Mouse (Mus musculus): Measurements from ENCODE around the gene Gm49361. TPM values are rescaled to one million over a fixed set of nuclear protein-coding genes. Genes with fewer than 3 reads are reported as not detected.

Gm49361 gene
- polyA plus RNA-seq, 1 experiment = 4.2 TPM

DNA sequence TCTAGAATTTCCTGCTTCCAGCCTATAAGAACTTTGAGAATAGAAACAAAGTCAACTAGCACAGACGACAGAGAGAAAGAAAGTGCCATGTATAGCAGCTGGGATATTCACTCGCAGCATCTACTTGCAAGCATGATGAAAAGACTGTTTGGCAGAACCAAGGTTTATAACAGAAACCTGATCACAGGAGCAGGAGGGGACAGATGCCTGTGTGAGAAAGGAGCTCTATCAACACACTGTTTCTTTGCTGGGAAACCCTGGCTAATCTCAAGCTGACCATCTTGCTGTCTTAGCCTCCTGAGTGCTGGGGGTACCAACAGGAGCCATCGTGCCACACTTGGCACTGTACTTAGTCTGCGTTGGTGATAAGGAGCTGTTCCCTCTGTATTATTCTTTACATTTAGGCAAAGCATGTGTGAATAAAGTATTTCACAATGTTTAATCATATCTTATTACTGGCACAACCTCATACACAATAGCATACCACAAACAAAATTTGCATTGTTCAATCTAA is 136.0 kb downstream of the Gm49361 start:
- H3K27ac ChIP-seq (ENCODE audit: control insufficient read depth, insufficient read depth, low read depth, low read length) = no peak overlapping the region
- no peaks in the 10 kb centered on the region for H3K27me3 ChIP-seq (ENCODE audit: control insufficient read depth, insufficient read depth, low read length)
- no peak for TF ChIP-seq POLR2A (IDR thresholded peaks at IDR 0.05; ENCODE audit: control insufficient read depth, low read depth, low read length)
- TF ChIP-seq CTCF (IDR thresholded peaks at IDR 0.05; ENCODE audit: control insufficient read depth, insufficient read depth, insufficient replicate concordance, low read depth, low read length) = no peak
- no peak overlapping the region for H3K4me3 ChIP-seq (ENCODE audit: control insufficient read depth, low read depth, low read length)
- H3K36me3 ChIP-seq (ENCODE audit: control insufficient read depth, insufficient read depth, low read length) = no peaks in the 10 kb centered on the region
- no peaks in the 10 kb centered on the region for H3K4me1 ChIP-seq (ENCODE audit: control insufficient read depth, insufficient read depth, low read length)

- Histone ChIP-seq H3K27me3 (ENCODE audit: control insufficient read depth, insufficient read depth, low read length) (no peaks in the 10 kb centered on the region), H3K36me3 (ENCODE audit: control insufficient read depth, insufficient read depth, low read length) (no peaks in the 10 kb centered on the region), H3K4me1 (ENCODE audit: control insufficient read depth, insufficient read depth, low read length) (no peaks in the 10 kb centered on the region), H3K4me3 (ENCODE audit: control insufficient read depth, low read depth, low read length) (no peak overlapping the region), H3K27ac (ENCODE audit: control insufficient read depth, insufficient read depth, low read depth, low read length) (no peak overlapping the region)
- TF ChIP-seq POLR2A (IDR thresholded peaks at IDR 0.05; ENCODE audit: control insufficient read depth, low read depth, low read length) (no peak), CTCF (IDR thresholded peaks at IDR 0.05; ENCODE audit: control insufficient read depth, insufficient read depth, insufficient replicate concordance, low read depth, low read length) (no peak)
Measured at GRCm38 (mm10) chr14:57607500-57607899, 138.4 kb downstream of the Gm49361 start.

- Histone ChIP-seq H3K27me3 (ENCODE audit: control insufficient read depth, insufficient read depth, low read length) (no peaks in the 10 kb centered on the region), H3K4me3 (ENCODE audit: control insufficient read depth, low read depth, low read length) (no peak overlapping the region), H3K36me3 (ENCODE audit: control insufficient read depth, insufficient read depth, low read length) (peaks cover 2% of the 10 kb centered on the region; the same call in 1 of the 2 replicates), H3K4me1 (ENCODE audit: control insufficient read depth, insufficient read depth, low read length) (no peaks in the 10 kb centered on the region), H3K27ac (ENCODE audit: control insufficient read depth, insufficient read depth, low read depth, low read length) (no peak overlapping the region)
- no peak for TF ChIP-seq CTCF (IDR thresholded peaks at IDR 0.05; ENCODE audit: control insufficient read depth, insufficient read depth, insufficient replicate concordance, low read depth, low read length)
- TF ChIP-seq POLR2A (IDR thresholded peaks at IDR 0.05; ENCODE audit: control insufficient read depth, low read depth, low read length) = no peak
Measured at GRCm38 (mm10) chr14:57606663-57607365, 139.1 kb downstream of the Gm49361 start.

DNA sequence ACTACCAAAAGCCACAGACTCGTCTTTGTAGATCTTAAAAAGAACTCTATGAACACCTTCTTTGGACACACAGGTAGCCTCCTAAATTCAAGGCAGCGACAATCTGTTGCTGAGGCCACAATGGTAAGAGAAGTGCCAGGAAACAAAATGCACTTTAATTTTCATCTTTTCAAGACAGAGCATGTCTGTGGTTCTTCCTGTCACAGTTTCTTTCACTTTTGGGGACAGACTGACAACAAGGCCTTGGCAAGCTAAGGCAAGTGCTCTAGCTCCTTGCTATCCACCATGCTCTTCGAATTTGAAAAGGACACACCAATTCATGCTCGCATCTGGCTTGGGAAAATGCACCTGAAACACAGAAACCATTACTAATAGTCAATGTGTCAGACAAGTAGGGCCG is 152.6 kb downstream of the Gm49361 start:
- Histone ChIP-seq H3K4me1 (ENCODE audit: control insufficient read depth, insufficient read depth, low read length) (no peaks in the 10 kb centered on the region), H3K36me3 (ENCODE audit: control insufficient read depth, insufficient read depth, low read length) (peaks cover 6% of the 10 kb centered on the region), H3K4me3 (ENCODE audit: control insufficient read depth, low read depth, low read length) (no peak overlapping the region), H3K27me3 (ENCODE audit: control insufficient read depth, insufficient read depth, low read length) (no peaks in the 10 kb centered on the region), H3K27ac (ENCODE audit: control insufficient read depth, insufficient read depth, low read depth, low read length) (no peak overlapping the region)
- no peak for TF ChIP-seq POLR2A (IDR thresholded peaks at IDR 0.05; ENCODE audit: control insufficient read depth, low read depth, low read length)
- TF ChIP-seq CTCF (IDR thresholded peaks at IDR 0.05; ENCODE audit: control insufficient read depth, insufficient read depth, insufficient replicate concordance, low read depth, low read length) = no peak

Other genes with a start within 250 kb of the Gm49361 start
- gene Il17d, start 221.3 kb downstream of the Gm49361 start, polyA plus RNA-seq (2012; rRNA removed) = 16.4 and 17.1 TPM in 2 replicates
- 12.2 and 15.9 TPM in 2 replicates for gene Eef1akmt1, start 174.5 kb downstream of the Gm49361 start, polyA plus RNA-seq (2012; rRNA removed)
- gene Xpo4, start 80.7 kb downstream of the Gm49361 start, polyA plus RNA-seq (2012; rRNA removed) = 12.2 and 14.5 TPM in 2 replicates
- gene Lats2, start 12.3 kb upstream of the Gm49361 start, polyA plus RNA-seq (2012; rRNA removed) = 74.4 and 86.7 TPM in 2 replicates
- 48.2 and 62.0 TPM in 2 replicates for gene Sap18, start 52.1 kb upstream of the Gm49361 start, polyA plus RNA-seq (2012; rRNA removed)
- gene Ska3, start 80.1 kb upstream of the Gm49361 start, polyA plus RNA-seq (2012; rRNA removed) = 2.5 TPM in 2 replicates
- 116 and 132 TPM in 2 replicates for gene Mrpl57, start 80.1 kb upstream of the Gm49361 start, polyA plus RNA-seq (2012; rRNA removed)
- gene Zdhhc20, start 144.2 kb upstream of the Gm49361 start, polyA plus RNA-seq (2012; rRNA removed) = 6.8 and 9.4 TPM in 2 replicates